Mouse (Mus musculus) cortical plate, adult 2 months (tissue): ENCODE measurements at regions not wholly inside any gene's neighbourhood (a gene's known extent, or its start where the extent isn't known, plus 50 kb on each side); places are given as distances from the start of the nearest gene placed in this dataset.

Experiments
- CTCF ChIP-seq: fragments of 200-500 bp; IDR thresholded peaks from 2 replicates; pipeline ENCODE4 v1.5.1; 2011; ENCODE audit warnings: mild to moderate bottlenecking, control low read depth, low read length; ENCODE audit not compliant: insufficient read depth; ENCODE audit errors: extremely low read depth
- POLR2A ChIP-seq: fragments of 200-500 bp; IDR thresholded peaks from 2 replicates; pipeline ENCODE4 v1.6.1; 2011; ENCODE audit warnings: mild to moderate bottlenecking, low read length, control low read depth; ENCODE audit not compliant: insufficient read depth; ENCODE audit errors: extremely low read depth

- TF ChIP-seq POLR2A: no peak
- TF ChIP-seq CTCF: no peak
Observed at GRCm38 (mm10) chr3:49274286-49274923, 482.7 kb downstream of the Pcdh18 start.
